Mouse (Mus musculus): ENCODE results near the gene Myo1b.
"Not testable (repeated sequence)": the region's sequence is repeated elsewhere in the genome, so short reads cannot be mapped to it uniquely, and the experiment has no call there.

Myo1b gene

GRCm38 (mm10) chr1:51894721-51895120 lies 21.1 kb downstream of the Myo1b start:
- no peak for DNase-seq

- no peak for DNase-seq
These were observed 22.1 kb downstream of the Myo1b start for GRCm38 (mm10) chr1:51893521-51894355.

GRCm38 (mm10) chr1:51892005-51892404 lies 23.9 kb downstream of the Myo1b start:
- no peak for DNase-seq

GRCm38 (mm10) chr1:51888046-51888813 lies 27.6 kb downstream of the Myo1b start:
- DNase-seq: no peak

- DNase-seq: no peak
These were observed 30.4 kb downstream of the Myo1b start for GRCm38 (mm10) chr1:51885356-51885983.

GRCm38 (mm10) chr1:51883211-51883610 lies 32.7 kb downstream of the Myo1b start:
- no peak for DNase-seq

- no peak for DNase-seq
These were observed 33.1 kb downstream of the Myo1b start for GRCm38 (mm10) chr1:51882752-51883151.

GRCm38 (mm10) chr1:51879927-51880814 lies 35.7 kb downstream of the Myo1b start:
- DNase-seq: no peak

- DNase-seq: peak; percentile 81
These were observed 36.5 kb downstream of the Myo1b start for GRCm38 (mm10) chr1:51879333-51879770.

GRCm38 (mm10) chr1:51875462-51876225 lies 40.2 kb downstream of the Myo1b start:
- DNase-seq: no peak

- no peak for DNase-seq
These were observed 43.2 kb downstream of the Myo1b start for GRCm38 (mm10) chr1:51872493-51873261.

- not testable (repeated sequence) for DNase-seq
These were observed 44.6 kb downstream of the Myo1b start for GRCm38 (mm10) chr1:51871234-51871633.

GRCm38 (mm10) chr1:51862828-51863421 lies 52.9 kb downstream of the Myo1b start:
- peak; percentile 64 for DNase-seq

GRCm38 (mm10) chr1:51860837-51861236 lies 55.0 kb downstream of the Myo1b start:
- DNase-seq: no peak

GRCm38 (mm10) chr1:51856946-51857345 lies 58.9 kb downstream of the Myo1b start:
- DNase-seq: no peak

GRCm38 (mm10) chr1:51856245-51856915 lies 59.5 kb downstream of the Myo1b start:
- DNase-seq: no peak

- DNase-seq: peak; percentile 56
These were observed 60.2 kb downstream of the Myo1b start for GRCm38 (mm10) chr1:51855541-51856244.

GRCm38 (mm10) chr1:51852314-51852713 lies 63.6 kb downstream of the Myo1b start:
- peak; percentile 63 for DNase-seq

Measured in kidney, postnatal 10 days (tissue).